Mouse (Mus musculus) hindbrain, embryonic 11.5 days (tissue): ENCODE measurements around the gene Mfsd13b. TPM values are rescaled to one million over a fixed set of nuclear protein-coding genes. Genes with fewer than 3 reads are reported as not detected.

ENCODE experiments used
- ATAC-seq: fragments of 200-750 bp; cut with Nextera tagmentation; 2 replicates; pipeline ENCODE4 v1.8.0; 2017; ENCODE audit warnings: mild to moderate bottlenecking, moderate TSS enrichment, moderate library complexity; ENCODE audit not compliant: low FRiP score
- DNase-seq: peaks from one replicate; pipeline ENCODE4 v3.0.0-alpha.2; 2015; ENCODE audit warnings: low spot score
- H3K27ac ChIP-seq: fragments of 300-500 bp; sonication (generic); 2 replicates; pipeline ENCODE4 v1.5.1; 2014; ENCODE audit warnings: mild to moderate bottlenecking, low read depth, low read length
- H3K27me3 ChIP-seq: fragments of 300-500 bp; sonication (generic); 2 replicates; pipeline ENCODE4 v1.6.1; 2014; ENCODE audit warnings: mild to moderate bottlenecking, low read length, moderate library complexity, mixed read lengths; ENCODE audit not compliant: control insufficient read depth, insufficient read depth
- H3K36me3 ChIP-seq: fragments of 300-500 bp; sonication (generic); 2 replicates; pipeline ENCODE4 v1.6.1; 2014; ENCODE audit warnings: mild to moderate bottlenecking, low read length, moderate library complexity, mixed read lengths; ENCODE audit not compliant: control insufficient read depth, insufficient read depth
- H3K4me1 ChIP-seq: fragments of 300-500 bp; sonication (generic); replicated peaks from 2 replicates; pipeline ENCODE4 v1.6.1; 2014; ENCODE audit warnings: low read length, mixed read lengths; ENCODE audit not compliant: control insufficient read depth, insufficient read depth
- H3K4me2 ChIP-seq: fragments of 300-500 bp; sonication (generic); replicated peaks from 2 replicates; pipeline ENCODE4 v1.6.1; 2014; ENCODE audit warnings: mild to moderate bottlenecking, low read depth, low read length
- H3K4me3 ChIP-seq: fragments of 300-500 bp; sonication (generic); 2 replicates; pipeline ENCODE4 v1.5.1; 2014; ENCODE audit warnings: low read depth, low read length
- H3K9ac ChIP-seq: fragments of 300-500 bp; sonication (generic); 2 replicates; pipeline ENCODE4 v1.6.1; 2014; ENCODE audit warnings: low read depth, low read length
- H3K9me3 ChIP-seq: fragments of 300-500 bp; sonication (generic); 2 replicates; pipeline ENCODE4 v1.6.1; 2016; ENCODE audit warnings: low read length; ENCODE audit not compliant: control insufficient read depth
- WGBS: fragments of 180-500 bp; shearing (Covaris S2); extraction: QIAGEN DNeasy Blood & Tissue Kit; methylation state at CpG from one replicate; pipeline ENCODE4 v1.1.7; 2014; 5-methylcytosine and 5-hydroxymethylcytosine counted together
- polyA plus RNA-seq: library from polyadenylated mRNA; unstranded; fragments of >200 nt; fragmentation: Nextera tagmentation; extraction: Ambion mirVana; gene quantifications from 2 replicates; pipeline ENCODE4 v1.2.1, GENCODE M21; 2014

The Mfsd13b gene
- 0.13 and 0.66 TPM in 2 replicates for polyA plus RNA-seq

DNA sequence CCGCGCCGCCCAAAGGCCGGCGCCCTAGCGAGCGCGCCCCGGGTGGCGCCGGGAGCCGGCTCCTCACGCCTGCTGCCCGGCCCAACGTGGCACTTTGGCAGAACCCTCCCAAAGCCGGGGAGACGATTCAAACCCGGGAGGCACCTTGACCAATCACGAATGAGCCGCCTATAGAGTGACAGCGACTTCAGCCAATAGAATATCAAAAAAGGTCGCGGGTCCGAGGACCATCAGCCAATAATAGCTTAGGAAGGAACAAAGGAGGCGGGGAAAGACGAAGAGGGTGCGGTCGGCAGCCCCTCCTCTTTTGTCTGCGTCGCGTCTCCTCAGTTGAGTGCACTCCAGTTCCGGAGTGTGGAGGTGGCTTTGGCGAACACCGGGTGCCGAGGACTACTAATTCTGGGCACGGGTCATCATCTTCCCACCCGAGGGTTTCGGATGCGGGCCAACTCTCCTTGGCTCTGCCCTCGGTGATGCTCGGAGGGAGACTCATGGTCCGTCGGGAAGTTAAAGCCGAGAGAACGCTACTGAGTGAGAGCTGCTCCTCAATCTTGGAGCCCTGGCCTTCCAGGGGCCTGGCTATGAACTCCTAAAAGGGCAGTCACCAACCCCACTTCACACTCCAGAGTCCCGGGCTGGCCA, at the start of gene Mfsd13b, which contains the start of gene Cdr2:
Gene Mfsd13b (plus strand): TSS at position 310 of the 642 bp plus-strand sequence.
Gene Cdr2 (minus strand): TSS at position 113 of the 642 bp plus-strand sequence.
- ATAC-seq = peak; percentile 97
- peak within 1 kb of the TSS; percentile 93 for H3K4me3 ChIP-seq
- DNase-seq = peak; percentile 98
- H3K36me3 ChIP-seq = no peaks in the 10 kb centered on the region
- under 1% methylated on average over 38 of the region's 46 CpGs for WGBS
- H3K4me2 ChIP-seq = peak within 1 kb of the TSS; percentile 79
- no peaks in the 10 kb centered on the region for H3K27me3 ChIP-seq
- no peaks in the 10 kb centered on the region; the same call in 1 of the 2 replicates for H3K4me1 ChIP-seq
- peak within 1 kb of the TSS; percentile 83 for H3K9ac ChIP-seq
- peak within 1 kb of the TSS; percentile 77 for H3K27ac ChIP-seq
- H3K9me3 ChIP-seq = no peaks in the 10 kb centered on the region

DNA sequence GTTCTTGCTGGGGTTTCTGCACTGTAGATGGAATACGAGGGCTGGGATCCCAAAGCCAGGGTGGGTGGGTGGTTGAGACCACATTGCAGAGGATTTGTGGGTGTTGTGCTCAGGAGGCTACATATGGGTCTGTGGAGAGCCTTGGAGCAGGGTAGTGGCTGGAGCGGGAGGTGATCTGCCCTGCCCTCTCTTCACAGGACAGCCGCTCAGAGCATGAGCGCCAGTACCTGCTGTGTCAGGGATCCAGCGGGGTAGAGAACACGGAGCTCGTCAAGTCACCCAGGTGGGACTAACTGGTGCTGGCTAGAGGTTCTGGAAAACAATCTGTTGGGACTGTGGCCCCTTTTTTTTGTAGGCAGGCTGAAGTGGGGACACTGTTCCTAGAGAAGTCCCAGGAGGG, 49.2 kb upstream of the Mfsd13b start:
- H3K9ac ChIP-seq = no peak overlapping the region
- ATAC-seq (no peak), DNase-seq (no peak)
- WGBS = 93% methylated on average over 7 of the region's 7 CpGs
- no peak overlapping the region for H3K4me2 ChIP-seq
- no peak overlapping the region for H3K27ac ChIP-seq
- H3K36me3 ChIP-seq = peaks cover 14% of the 10 kb centered on the region; the same call in 1 of the 2 replicates
- no peaks in the 10 kb centered on the region for H3K9me3 ChIP-seq
- no peak overlapping the region for H3K4me3 ChIP-seq
- H3K4me1 ChIP-seq = no peaks in the 10 kb centered on the region
- no peaks in the 10 kb centered on the region for H3K27me3 ChIP-seq

DNA sequence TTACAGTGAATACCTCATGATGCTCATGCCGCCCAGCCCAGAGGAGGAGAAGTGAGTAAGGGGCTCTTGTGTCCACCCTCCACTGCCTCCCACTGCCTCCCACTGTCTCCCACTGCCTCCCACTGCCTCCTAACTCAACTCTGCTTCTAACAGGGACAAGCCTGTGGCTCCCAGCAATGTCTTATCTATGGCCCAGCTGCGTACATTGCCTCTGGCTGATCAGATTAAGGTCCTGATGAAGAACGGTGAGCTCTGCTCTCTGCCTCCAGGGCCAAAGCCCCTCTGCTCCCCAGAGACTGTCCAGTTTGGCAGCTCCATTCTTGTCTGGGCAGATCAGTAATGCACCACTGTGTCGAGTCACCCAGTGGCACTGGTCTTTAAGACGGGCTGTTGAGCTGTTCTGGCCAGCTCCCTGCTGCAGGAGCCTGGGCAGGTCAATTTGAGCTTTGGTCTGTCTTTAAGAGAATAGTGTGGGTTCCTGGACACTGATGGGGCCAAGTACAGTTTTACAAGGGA, 48.6 kb upstream of the Mfsd13b start:
- Histone ChIP-seq H3K36me3 (peaks cover 12% of the 10 kb centered on the region; the same call in 1 of the 2 replicates), H3K4me3 (no peak overlapping the region), H3K4me2 (no peak overlapping the region), H3K9ac (no peak overlapping the region), H3K27ac (no peak overlapping the region), H3K27me3 (no peaks in the 10 kb centered on the region), H3K4me1 (no peaks in the 10 kb centered on the region), H3K9me3 (no peaks in the 10 kb centered on the region)
- WGBS = 88% methylated on average over 5 of the region's 5 CpGs
- ATAC-seq (no peak), DNase-seq (no peak)

GRCm38 (mm10) chr7:120934716-120935115, 47.6 kb upstream of the Mfsd13b start:
- DNase-seq = peak; percentile 77
- H3K4me3 ChIP-seq = no peak overlapping the region
- no peak overlapping the region for H3K9ac ChIP-seq
- no peak overlapping the region for H3K4me2 ChIP-seq
- WGBS = 53% methylated on average over 5 of the region's 5 CpGs
- no peaks in the 10 kb centered on the region for H3K9me3 ChIP-seq
- H3K4me1 ChIP-seq = no peaks in the 10 kb centered on the region
- no peak overlapping the region for H3K27ac ChIP-seq
- no peaks in the 10 kb centered on the region for H3K27me3 ChIP-seq
- 0 out of 2 replicates have a peak, but pooled peaks cover 11% of the 10 kb centered on the region for H3K36me3 ChIP-seq
- no peak for ATAC-seq

- ATAC-seq = no peak
Measured at GRCm38 (mm10) chr7:120936522-120936921, 45.8 kb upstream of the Mfsd13b start.

GRCm38 (mm10) chr7:120938206-120938605, 44.1 kb upstream of the Mfsd13b start:
- no peak overlapping the region for H3K4me2 ChIP-seq
- 0 out of 2 replicates have a peak, but pooled peaks cover 8% of the 10 kb centered on the region for H3K36me3 ChIP-seq
- no peak overlapping the region for H3K9ac ChIP-seq
- no peaks in the 10 kb centered on the region for H3K9me3 ChIP-seq
- no peak for ATAC-seq
- H3K27me3 ChIP-seq = no peaks in the 10 kb centered on the region
- H3K4me3 ChIP-seq = no peak overlapping the region
- no peak overlapping the region for H3K27ac ChIP-seq
- no peaks in the 10 kb centered on the region for H3K4me1 ChIP-seq
- no peak for DNase-seq
- 88% methylated on average over 9 of the region's 9 CpGs for whole genome bisulfite sequencing

More at GRCm38 (mm10) chr7:120936522-120936921, 45.8 kb upstream of the Mfsd13b start:
- H3K36me3 ChIP-seq = 0 out of 2 replicates have a peak, but pooled peaks cover 11% of the 10 kb centered on the region
- H3K27me3 ChIP-seq = no peaks in the 10 kb centered on the region
- no peak for DNase-seq
- H3K27ac ChIP-seq = no peak overlapping the region
- no peak overlapping the region for H3K4me3 ChIP-seq
- H3K4me1 ChIP-seq = no peaks in the 10 kb centered on the region
- no peak overlapping the region for H3K9ac ChIP-seq
- H3K4me2 ChIP-seq = no peak overlapping the region
- 92% methylated on average over 4 of the region's 4 CpGs for WGBS
- no peaks in the 10 kb centered on the region for H3K9me3 ChIP-seq

- DNase-seq (no peak), ATAC-seq (no peak)
- H3K4me3 ChIP-seq = no peak overlapping the region
- H3K9ac ChIP-seq = no peak overlapping the region
- H3K27ac ChIP-seq = no peak overlapping the region
- no peaks in the 10 kb centered on the region for H3K27me3 ChIP-seq
- 0 out of 2 replicates have a peak, but pooled peaks cover 4% of the 10 kb centered on the region for H3K36me3 ChIP-seq
- no peaks in the 10 kb centered on the region for H3K9me3 ChIP-seq
- 92% methylated on average over 12 of the region's 12 CpGs for WGBS
- H3K4me2 ChIP-seq = no peak overlapping the region
- H3K4me1 ChIP-seq = no peaks in the 10 kb centered on the region
Measured at GRCm38 (mm10) chr7:120940343-120940742, 42.0 kb upstream of the Mfsd13b start.

DNA sequence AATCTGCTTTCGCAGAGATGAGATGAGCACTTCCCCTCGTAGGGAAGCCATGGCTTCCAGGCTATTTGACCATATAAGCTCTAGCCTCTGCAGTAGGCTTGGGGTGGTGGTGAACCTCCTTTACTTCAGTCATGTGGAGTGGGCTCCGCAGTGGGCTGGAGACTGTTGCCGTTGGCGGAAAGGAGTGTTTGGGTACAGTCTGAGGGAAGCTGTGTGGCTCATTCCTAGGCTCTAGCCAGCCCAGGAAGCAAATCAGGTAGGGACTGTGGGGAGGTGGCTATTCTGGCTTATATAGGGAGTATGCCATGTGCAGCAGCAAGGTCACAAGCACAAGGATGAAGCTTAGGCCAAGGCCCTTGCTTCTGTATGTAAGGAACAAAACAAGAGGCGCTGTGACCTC, 41.1 kb upstream of the Mfsd13b start:
- 94% methylated on average over 6 of the region's 6 CpGs for WGBS
- Histone ChIP-seq H3K9me3 (no peaks in the 10 kb centered on the region), H3K4me2 (no peak overlapping the region), H3K36me3 (0 out of 2 replicates have a peak, but pooled peaks cover 4% of the 10 kb centered on the region), H3K4me1 (no peaks in the 10 kb centered on the region), H3K27me3 (no peaks in the 10 kb centered on the region), H3K27ac (no peak overlapping the region), H3K9ac (no peak overlapping the region), H3K4me3 (no peak overlapping the region)
- ATAC-seq (no peak), DNase-seq (no peak)

GRCm38 (mm10) chr7:120942506-120942905, 39.8 kb upstream of the Mfsd13b start:
- DNase-seq = no peak
- 91% methylated on average over 1 of the region's 1 CpGs for WGBS

More at GRCm38 (mm10) chr7:120942506-120942905, 39.8 kb upstream of the Mfsd13b start:
- H3K27me3 ChIP-seq = no peaks in the 10 kb centered on the region
- no peaks in the 10 kb centered on the region for H3K9me3 ChIP-seq
- no peak overlapping the region for H3K27ac ChIP-seq
- no peak overlapping the region for H3K4me2 ChIP-seq
- no peak overlapping the region for H3K9ac ChIP-seq
- 0 out of 2 replicates have a peak, but pooled peaks cover 4% of the 10 kb centered on the region for H3K36me3 ChIP-seq
- no peaks in the 10 kb centered on the region for H3K4me1 ChIP-seq
- ATAC-seq = no peak
- H3K4me3 ChIP-seq = no peak overlapping the region
